Mouse (Mus musculus): ENCODE results near the gene Olfr441. TPM values are rescaled to one million over a fixed set of nuclear protein-coding genes. Genes with fewer than 3 reads are reported as not detected.

The Olfr441 gene
- not detected for polyA plus RNA-seq (2014; fragmentation: Illumina TruSeq; extraction: RNeasy Lipid Tissue Mini Kit (QIAGEN cat#74804); ENCODE audit: low read depth, low replicate concordance)

DNA sequence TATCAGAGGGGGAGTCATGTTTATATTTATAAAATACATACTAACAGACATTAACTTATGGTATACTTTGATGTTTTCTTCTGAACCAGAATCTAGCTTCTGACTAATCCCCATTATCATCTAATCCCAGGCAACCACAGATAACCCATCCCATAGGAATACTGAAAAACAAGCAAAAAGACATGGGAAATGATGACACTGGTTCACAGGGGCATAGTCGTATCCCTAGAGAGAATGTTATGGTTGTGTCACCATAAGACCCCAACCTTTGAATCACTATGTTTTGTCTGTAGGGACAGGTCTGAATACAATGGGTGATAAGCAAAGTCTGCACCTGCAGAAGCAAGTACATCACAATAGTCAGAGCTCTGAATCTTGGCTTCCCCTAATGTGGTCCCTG lies at the start of gene Olfr441:
Olfr441 (plus strand) TSS at position 301 of the 400 bp plus-strand sequence.

DNA sequence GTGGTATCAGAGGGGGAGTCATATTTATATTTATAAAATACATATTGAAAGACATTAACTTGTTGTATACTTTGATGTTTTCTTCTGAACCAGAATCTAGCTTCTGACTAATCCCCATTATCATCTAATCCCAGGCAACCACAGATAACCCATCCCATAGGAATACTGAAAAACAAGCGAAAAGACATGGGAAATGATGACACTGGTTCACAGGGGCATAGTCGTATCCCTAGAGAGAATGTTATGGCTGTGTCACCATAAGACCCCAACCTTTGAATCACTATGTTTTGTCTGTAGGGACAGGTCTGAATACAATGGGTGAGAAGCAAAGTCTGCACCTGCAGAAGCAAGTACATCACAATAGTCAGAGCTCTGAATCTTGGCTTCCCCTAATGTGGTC lies 40.1 kb downstream of the Olfr441 start, which contains the start of gene Olfr237-ps1:
Olfr237-ps1 (plus strand) TSS at position 301 of the 400 bp plus-strand sequence.

DNA sequence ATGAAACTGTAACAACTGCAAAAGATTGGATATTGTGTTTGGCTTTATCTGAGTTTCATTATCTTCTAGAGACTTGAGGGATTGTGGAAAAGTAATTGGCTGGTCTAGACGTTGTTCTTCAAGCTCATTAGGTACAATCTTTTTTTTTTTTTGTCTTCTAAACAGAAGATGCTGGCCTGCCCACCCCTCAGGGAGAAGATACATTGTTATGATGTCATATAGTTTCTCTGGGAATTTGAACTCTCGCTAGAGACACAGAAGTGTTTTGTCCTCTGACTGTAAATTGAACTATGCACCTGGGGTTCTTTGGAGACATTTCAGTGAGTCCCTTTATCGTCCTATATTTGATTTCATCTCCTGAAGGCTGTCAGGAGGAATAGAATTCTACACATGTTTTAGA lies 56.8 kb downstream of the Olfr441 start, which contains the start of gene Olfr437:
Olfr437 (plus strand) TSS at position 301 of the 400 bp plus-strand sequence.

Other genes with a start within 250 kb of the Olfr441 start
- not detected for gene Olfr448, start 215.9 kb upstream of the Olfr441 start, polyA plus RNA-seq (2014; fragmentation: Illumina TruSeq; extraction: RNeasy Lipid Tissue Mini Kit (QIAGEN cat#74804); ENCODE audit: low read depth, low replicate concordance)
- gene Olfr447, start 197.5 kb upstream of the Olfr441 start, polyA plus RNA-seq (2014; fragmentation: Illumina TruSeq; extraction: RNeasy Lipid Tissue Mini Kit (QIAGEN cat#74804); ENCODE audit: low read depth, low replicate concordance): not detected
- not detected for gene Olfr446, start 185.0 kb upstream of the Olfr441 start, polyA plus RNA-seq (2014; fragmentation: Illumina TruSeq; extraction: RNeasy Lipid Tissue Mini Kit (QIAGEN cat#74804); ENCODE audit: low read depth, low replicate concordance)
- not detected for gene Olfr444, start 157.3 kb upstream of the Olfr441 start, polyA plus RNA-seq (2014; fragmentation: Illumina TruSeq; extraction: RNeasy Lipid Tissue Mini Kit (QIAGEN cat#74804); ENCODE audit: low read depth, low replicate concordance)
- gene Olfr237-ps1, start 40.2 kb downstream of the Olfr441 start, polyA plus RNA-seq (2014; fragmentation: Illumina TruSeq; extraction: RNeasy Lipid Tissue Mini Kit (QIAGEN cat#74804); ENCODE audit: low read depth, low replicate concordance): not detected
- not detected for gene Olfr437, start 56.9 kb downstream of the Olfr441 start, polyA plus RNA-seq (2014; fragmentation: Illumina TruSeq; extraction: RNeasy Lipid Tissue Mini Kit (QIAGEN cat#74804); ENCODE audit: low read depth, low replicate concordance)
- not detected for gene Olfr13, start 65.8 kb downstream of the Olfr441 start, polyA plus RNA-seq (2014; fragmentation: Illumina TruSeq; extraction: RNeasy Lipid Tissue Mini Kit (QIAGEN cat#74804); ENCODE audit: low read depth, low replicate concordance)
- gene Olfr435, start 90.8 kb downstream of the Olfr441 start, polyA plus RNA-seq (2014; fragmentation: Illumina TruSeq; extraction: RNeasy Lipid Tissue Mini Kit (QIAGEN cat#74804); ENCODE audit: low read depth, low replicate concordance): not detected
- not detected for gene Olfr434, start 106.7 kb downstream of the Olfr441 start, polyA plus RNA-seq (2014; fragmentation: Illumina TruSeq; extraction: RNeasy Lipid Tissue Mini Kit (QIAGEN cat#74804); ENCODE audit: low read depth, low replicate concordance)
- not detected for gene Olfr47, start 125.2 kb downstream of the Olfr441 start, polyA plus RNA-seq (2014; fragmentation: Illumina TruSeq; extraction: RNeasy Lipid Tissue Mini Kit (QIAGEN cat#74804); ENCODE audit: low read depth, low replicate concordance)
- 30.5 TPM for gene Arhgef5, start 159.2 kb downstream of the Olfr441 start, polyA plus RNA-seq (2014; fragmentation: Illumina TruSeq; extraction: RNeasy Lipid Tissue Mini Kit (QIAGEN cat#74804); ENCODE audit: low read depth, low replicate concordance)
- gene Nobox, start 203.2 kb downstream of the Olfr441 start, polyA plus RNA-seq (2014; fragmentation: Illumina TruSeq; extraction: RNeasy Lipid Tissue Mini Kit (QIAGEN cat#74804); ENCODE audit: low read depth, low replicate concordance): not detected